Mouse (Mus musculus) intestine, embryonic 16.5 days (tissue): Measurements from ENCODE around the gene Hoxb2. TPM values are rescaled to one million over a fixed set of nuclear protein-coding genes. Genes with fewer than 3 reads are reported as not detected.
A peak's percentile ranks its signal among the peaks of the same experiment; 100 is the strongest.

ENCODE experiments used
- ATAC-seq: fragments of 200-750 bp; cut with Nextera tagmentation; 2 replicates; pipeline ENCODE4 v1.8.0; 2017; ENCODE audit warnings: moderate TSS enrichment, moderate library complexity
- H3K27ac ChIP-seq: fragments of 300-500 bp; sonication (generic); 2 replicates; pipeline ENCODE4 v1.5.1; 2014; ENCODE audit warnings: mild to moderate bottlenecking, low read length
- H3K27me3 ChIP-seq: fragments of 300-500 bp; sonication (generic); replicated peaks from 2 replicates; pipeline ENCODE4 v1.6.1; 2014; ENCODE audit warnings: low read length, control low read depth, mixed read lengths; ENCODE audit not compliant: control insufficient read depth, insufficient read depth
- H3K36me3 ChIP-seq: fragments of 300-500 bp; sonication (generic); 2 replicates; pipeline ENCODE4 v1.6.1; 2014; ENCODE audit warnings: low read length, control low read depth; ENCODE audit not compliant: control insufficient read depth, insufficient read depth
- H3K4me1 ChIP-seq: fragments of 300-500 bp; sonication (generic); 2 replicates; pipeline ENCODE4 v1.6.1; 2014; ENCODE audit warnings: low read length, control low read depth, mixed read lengths; ENCODE audit not compliant: control insufficient read depth, insufficient read depth
- H3K4me2 ChIP-seq: fragments of 300-500 bp; sonication (generic); 2 replicates; pipeline ENCODE4 v1.6.1; 2014; ENCODE audit warnings: low read depth, low read length, control low read depth
- H3K4me3 ChIP-seq: fragments of 300-500 bp; sonication (generic); 2 replicates; pipeline ENCODE4 v1.5.1; 2014; ENCODE audit warnings: mild to moderate bottlenecking, low read length
- H3K9ac ChIP-seq: fragments of 300-500 bp; sonication (generic); 2 replicates; pipeline ENCODE4 v1.6.1; 2014; ENCODE audit warnings: low read depth, low read length
- H3K9me3 ChIP-seq: fragments of 300-500 bp; sonication (generic); 2 replicates; pipeline ENCODE4 v1.6.1; 2016; ENCODE audit warnings: low read length, control low read depth; ENCODE audit not compliant: control insufficient read depth
- WGBS: fragments of 180-500 bp; shearing (Covaris S2); extraction: QIAGEN DNeasy Blood & Tissue Kit; methylation state at CpG from one replicate; pipeline ENCODE4 v1.1.7; 2014; 5-methylcytosine and 5-hydroxymethylcytosine counted together
- polyA plus RNA-seq: library from polyadenylated mRNA; unstranded; fragments of >200 nt; fragmentation: Nextera tagmentation; extraction: Ambion mirVana; gene quantifications from 2 replicates; pipeline ENCODE4 v1.2.1, GENCODE M21; 2015

Gene Hoxb2
- polyA plus RNA-seq, 1 experiment from 2014 or later = 9.6 TPM

GRCm38 (mm10) chr11:96352691-96353521 lies 2.6 kb downstream of the Hoxb2 start:
- Histone ChIP-seq H3K4me1 (peaks cover 19% of the 10 kb centered on the region), H3K27me3 (peaks cover 2% of the 10 kb centered on the region; the same call in 1 of the 2 replicates), H3K9ac (peak overlapping the region; percentile 91), H3K4me3 (peak overlapping the region; percentile 73), H3K4me2 (peak overlapping the region; percentile 78), H3K27ac (peak overlapping the region; percentile 97), H3K36me3 (no peaks in the 10 kb centered on the region), H3K9me3 (no peaks in the 10 kb centered on the region)
- WGBS = under 1% methylated on average over 75 of the region's 75 CpGs
- no peak for ATAC-seq

- Histone ChIP-seq H3K4me2 (peak overlapping the region; percentile 78), H3K4me3 (peak overlapping the region; percentile 73), H3K27ac (peak overlapping the region; percentile 97), H3K9ac (peak overlapping the region; percentile 91), H3K27me3 (peaks cover 2% of the 10 kb centered on the region; the same call in 1 of the 2 replicates), H3K4me1 (peaks cover 15% of the 10 kb centered on the region), H3K36me3 (no peaks in the 10 kb centered on the region), H3K9me3 (no peaks in the 10 kb centered on the region)
- 5% methylated on average over 14 of the region's 14 CpGs for WGBS
- ATAC-seq = no peak
Measured at GRCm38 (mm10) chr11:96353522-96353841, 3.2 kb downstream of the Hoxb2 start.

- peak overlapping the region; percentile 85 for H3K27ac ChIP-seq
- H3K27me3 ChIP-seq = peaks cover 2% of the 10 kb centered on the region; the same call in 1 of the 2 replicates
- 16% methylated on average over 8 of the region's 8 CpGs for WGBS
- peaks cover 13% of the 10 kb centered on the region for H3K4me1 ChIP-seq
- H3K9ac ChIP-seq = peak overlapping the region; percentile 76
- peak overlapping the region; percentile 78 for H3K4me2 ChIP-seq
- no peaks in the 10 kb centered on the region for H3K9me3 ChIP-seq
- peak overlapping the region; percentile 51 for H3K4me3 ChIP-seq
- no peak for ATAC-seq
- no peaks in the 10 kb centered on the region for H3K36me3 ChIP-seq
Measured at GRCm38 (mm10) chr11:96353939-96354338, 3.6 kb downstream of the Hoxb2 start.

GRCm38 (mm10) chr11:96354376-96354775 lies 4.1 kb downstream of the Hoxb2 start:
- Histone ChIP-seq H3K4me3 (peak overlapping the region; percentile 51), H3K4me2 (peak overlapping the region; percentile 78), H3K9ac (peak overlapping the region; percentile 76), H3K27ac (peak overlapping the region; percentile 85), H3K9me3 (no peaks in the 10 kb centered on the region), H3K27me3 (peaks cover 2% of the 10 kb centered on the region; the same call in 1 of the 2 replicates), H3K36me3 (no peaks in the 10 kb centered on the region), H3K4me1 (peaks cover 12% of the 10 kb centered on the region)
- ATAC-seq = no peak
- WGBS = 4% methylated on average over 25 of the region's 25 CpGs

- Histone ChIP-seq H3K4me2 (peak overlapping the region; percentile 78), H3K36me3 (no peaks in the 10 kb centered on the region), H3K27me3 (peaks cover 2% of the 10 kb centered on the region; the same call in 1 of the 2 replicates), H3K4me3 (peak overlapping the region; percentile 51), H3K4me1 (peaks cover 12% of the 10 kb centered on the region), H3K27ac (peak overlapping the region; percentile 85), H3K9me3 (no peaks in the 10 kb centered on the region), H3K9ac (peak overlapping the region; percentile 76)
- no peak for ATAC-seq
- 12% methylated on average over 9 of the region's 9 CpGs for WGBS
Measured at GRCm38 (mm10) chr11:96354801-96355311, 4.5 kb downstream of the Hoxb2 start.

GRCm38 (mm10) chr11:96363807-96364206 lies 13.5 kb downstream of the Hoxb2 start:
- Histone ChIP-seq H3K9ac (no peak overlapping the region), H3K27ac (no peak overlapping the region), H3K4me1 (peaks cover 3% of the 10 kb centered on the region), H3K9me3 (no peaks in the 10 kb centered on the region), H3K4me2 (no peak overlapping the region), H3K4me3 (no peak overlapping the region), H3K27me3 (no peaks in the 10 kb centered on the region; the same call in 1 of the 2 replicates), H3K36me3 (no peaks in the 10 kb centered on the region)
- ATAC-seq = no peak
- WGBS = 11% methylated on average over 5 of the region's 5 CpGs

- no peak within 1 kb of the TSS for H3K27ac ChIP-seq
- no peak within 1 kb of the TSS for H3K9ac ChIP-seq
- H3K4me3 ChIP-seq = peak within 1 kb of the TSS; percentile 7; the same call in 1 of the 2 replicates
- H3K4me2 ChIP-seq = peak within 1 kb of the TSS; percentile 36; the same call in 1 of the 2 replicates
- no peaks in the 10 kb centered on the region for H3K36me3 ChIP-seq
- H3K4me1 ChIP-seq = peaks cover 3% of the 10 kb centered on the region
- no peaks in the 10 kb centered on the region for H3K9me3 ChIP-seq
- no peak for ATAC-seq
- no peaks in the 10 kb centered on the region; the same call in 1 of the 2 replicates for H3K27me3 ChIP-seq
- 37% methylated on average over 26 of the region's 26 CpGs for WGBS
Measured at GRCm38 (mm10) chr11:96365441-96366091, 15.2 kb downstream of the Hoxb2 start, which contains the start of gene Hoxb1. Gene Hoxb1, plus strand, starts transcription at chr11:96365752.

GRCm38 (mm10) chr11:96366092-96367041 lies 16.0 kb downstream of the Hoxb2 start:
- H3K4me3 ChIP-seq = peak overlapping the region; percentile 7; the same call in 1 of the 2 replicates
- H3K9ac ChIP-seq = no peak overlapping the region
- no peak for ATAC-seq
- H3K27me3 ChIP-seq = no peaks in the 10 kb centered on the region; the same call in 1 of the 2 replicates
- H3K36me3 ChIP-seq = no peaks in the 10 kb centered on the region
- H3K4me2 ChIP-seq = peak overlapping the region; percentile 36; the same call in 1 of the 2 replicates
- peaks cover 3% of the 10 kb centered on the region for H3K4me1 ChIP-seq
- H3K9me3 ChIP-seq = no peaks in the 10 kb centered on the region
- WGBS = 16% methylated on average over 47 of the region's 47 CpGs
- H3K27ac ChIP-seq = no peak overlapping the region
